Mouse (Mus musculus) stomach, embryonic 14.5 days (tissue): Measurements from ENCODE around the gene Zfyve27. TPM values are rescaled to one million over a fixed set of nuclear protein-coding genes. Genes with fewer than 3 reads are reported as not detected.
A peak's percentile ranks its signal among the peaks of the same experiment; 100 is the strongest.

ENCODE experiments used
- ATAC-seq: fragments of 200-750 bp; cut with Nextera tagmentation; 2 replicates; pipeline ENCODE4 v1.8.0; 2017; ENCODE audit warnings: low read depth, moderate TSS enrichment; ENCODE audit not compliant: insufficient number of reproducible peaks, insufficient read depth, low FRiP score
- H3K27ac ChIP-seq: fragments of 300-500 bp; sonication (generic); 2 replicates; pipeline ENCODE4 v1.5.1; 2014; ENCODE audit warnings: mild to moderate bottlenecking, low read length, moderate library complexity, mixed read lengths
- H3K27me3 ChIP-seq: fragments of 300-500 bp; sonication (generic); 2 replicates; pipeline ENCODE4 v1.6.1; 2014; ENCODE audit warnings: low read length, control low read depth, mixed read lengths; ENCODE audit not compliant: control insufficient read depth, insufficient read depth
- H3K36me3 ChIP-seq: fragments of 300-500 bp; sonication (generic); 2 replicates; pipeline ENCODE4 v1.6.1; 2014; ENCODE audit warnings: mild to moderate bottlenecking, control low read depth, low read length, moderate library complexity, mixed read lengths; ENCODE audit not compliant: control insufficient read depth, insufficient read depth
- H3K4me1 ChIP-seq: fragments of 300-500 bp; sonication (generic); 2 replicates; pipeline ENCODE4 v1.6.1; 2014; ENCODE audit warnings: low read length, control low read depth, mixed read lengths; ENCODE audit not compliant: control insufficient read depth, insufficient read depth
- H3K4me2 ChIP-seq: fragments of 300-500 bp; sonication (generic); replicated peaks from 2 replicates; pipeline ENCODE4 v1.6.1; 2014; ENCODE audit warnings: low read depth, low read length, control low read depth
- H3K4me3 ChIP-seq: fragments of 300-500 bp; sonication (generic); 2 replicates; pipeline ENCODE4 v1.5.1; 2014; ENCODE audit warnings: low read depth, low read length, control low read depth
- H3K9ac ChIP-seq: fragments of 300-500 bp; sonication (generic); replicated peaks from 2 replicates; pipeline ENCODE4 v1.6.1; 2014; ENCODE audit warnings: low read depth, mild to moderate bottlenecking, control low read depth, low read length, moderate library complexity, mixed read lengths
- H3K9me3 ChIP-seq: fragments of 300-500 bp; sonication (generic); 2 replicates; pipeline ENCODE4 v1.6.1; 2016; ENCODE audit warnings: low read depth, low read length, control low read depth; ENCODE audit not compliant: control insufficient read depth
- WGBS: fragments of 180-500 bp; shearing (Covaris S2); extraction: QIAGEN DNeasy Blood & Tissue Kit; methylation state at CpG from one replicate; pipeline ENCODE4 v1.1.7; 2014; 5-methylcytosine and 5-hydroxymethylcytosine counted together
- polyA plus RNA-seq: library from polyadenylated mRNA; unstranded; fragments of >200 nt; fragmentation: Nextera tagmentation; extraction: Ambion mirVana; gene quantifications from 2 replicates; pipeline ENCODE4 v1.2.1, GENCODE M21; 2014

Zfyve27 gene
- polyA plus RNA-seq, 1 experiment from 2014 or later = 15.7 TPM

DNA sequence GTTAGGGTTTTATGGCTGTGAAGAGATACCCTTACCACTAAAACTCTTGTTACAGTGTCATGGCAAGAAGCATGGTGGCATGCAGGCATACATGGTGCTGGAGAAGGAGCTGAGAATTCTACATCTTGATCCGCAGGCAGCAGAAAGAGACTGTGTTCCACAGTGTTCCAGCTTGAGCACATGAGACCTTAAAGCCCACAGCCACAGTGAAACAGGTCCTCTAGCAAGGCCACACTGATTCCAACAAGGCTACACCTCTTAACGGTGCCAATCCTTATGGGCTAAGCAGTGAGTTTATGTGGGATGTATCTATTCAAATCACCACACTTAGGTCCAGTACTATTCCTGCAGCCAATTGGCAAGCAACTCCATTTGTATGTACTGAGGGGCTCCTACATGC lies 18.0 kb upstream of the Zfyve27 start:
- no peak overlapping the region for H3K27ac ChIP-seq
- no peak overlapping the region for H3K9ac ChIP-seq
- no peak for ATAC-seq
- WGBS = 92% methylated on average over 2 of the region's 2 CpGs
- H3K36me3 ChIP-seq = no peaks in the 10 kb centered on the region
- H3K4me2 ChIP-seq = no peak overlapping the region
- no peaks in the 10 kb centered on the region for H3K9me3 ChIP-seq
- H3K4me3 ChIP-seq = no peak overlapping the region
- no peaks in the 10 kb centered on the region for H3K27me3 ChIP-seq
- H3K4me1 ChIP-seq = peaks cover 27% of the 10 kb centered on the region

DNA sequence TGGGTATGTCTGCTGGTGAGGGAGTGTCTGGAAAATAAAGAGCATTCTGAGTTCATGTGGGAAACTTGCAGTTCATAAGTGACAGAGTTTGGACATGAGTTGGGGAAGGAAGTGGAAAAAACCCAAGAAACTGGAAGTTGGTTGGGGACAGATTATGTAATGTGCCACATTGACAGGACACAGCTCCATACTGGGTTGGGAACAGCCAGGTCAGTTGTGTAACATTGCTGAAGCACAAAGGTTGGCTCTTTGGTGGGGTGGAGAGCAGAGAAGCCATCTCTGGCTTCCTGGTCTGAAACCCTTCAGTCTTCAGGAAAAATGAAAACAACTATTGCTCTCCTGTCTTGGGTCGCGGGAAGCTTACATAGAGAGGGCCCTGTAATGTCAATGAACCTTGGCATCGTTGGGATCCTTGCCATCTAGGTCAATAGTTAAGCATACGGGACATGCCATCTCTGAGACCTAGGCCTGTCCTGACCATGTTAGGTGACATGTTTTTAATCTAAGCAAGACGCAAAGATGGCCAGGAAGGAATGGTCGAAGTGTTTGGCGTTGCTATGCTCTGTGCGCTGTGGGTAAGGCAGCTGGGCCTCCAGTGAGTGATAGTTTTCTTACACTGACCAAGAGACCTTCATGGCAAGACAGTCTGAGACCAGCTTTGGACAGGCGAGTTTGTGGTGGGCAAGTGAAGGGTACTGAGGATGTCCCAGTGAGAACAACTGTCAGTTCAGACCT lies 17.3 kb upstream of the Zfyve27 start:
- peaks cover 30% of the 10 kb centered on the region for H3K4me1 ChIP-seq
- no peaks in the 10 kb centered on the region for H3K27me3 ChIP-seq
- H3K9ac ChIP-seq = no peak overlapping the region
- H3K9me3 ChIP-seq = no peaks in the 10 kb centered on the region
- H3K36me3 ChIP-seq = no peaks in the 10 kb centered on the region
- WGBS = 87% methylated on average over 9 of the region's 9 CpGs
- H3K4me3 ChIP-seq = peak overlapping the region; percentile 72
- H3K27ac ChIP-seq = peak overlapping the region; percentile 85; the same call in 1 of the 2 replicates
- H3K4me2 ChIP-seq = peak overlapping the region; percentile 90
- ATAC-seq = no peak

- H3K9ac ChIP-seq = peak within 1 kb of the TSS; percentile 80
- peak within 1 kb of the TSS; percentile 90 for H3K4me2 ChIP-seq
- peaks cover 38% of the 10 kb centered on the region for H3K4me1 ChIP-seq
- no peaks in the 10 kb centered on the region for H3K36me3 ChIP-seq
- WGBS = 0% methylated on average over 25 of the region's 57 CpGs
- peak within 1 kb of the TSS; percentile 72 for H3K4me3 ChIP-seq
- H3K9me3 ChIP-seq = no peaks in the 10 kb centered on the region
- ATAC-seq = peak; percentile 84
- H3K27me3 ChIP-seq = no peaks in the 10 kb centered on the region
- H3K27ac ChIP-seq = peak within 1 kb of the TSS; percentile 85
Observed at GRCm38 (mm10) chr19:42147170-42147768, 16.5 kb upstream of the Zfyve27 start, which contains the start of gene Marveld1. Marveld1 (plus strand) TSS chr19:42147400.

DNA sequence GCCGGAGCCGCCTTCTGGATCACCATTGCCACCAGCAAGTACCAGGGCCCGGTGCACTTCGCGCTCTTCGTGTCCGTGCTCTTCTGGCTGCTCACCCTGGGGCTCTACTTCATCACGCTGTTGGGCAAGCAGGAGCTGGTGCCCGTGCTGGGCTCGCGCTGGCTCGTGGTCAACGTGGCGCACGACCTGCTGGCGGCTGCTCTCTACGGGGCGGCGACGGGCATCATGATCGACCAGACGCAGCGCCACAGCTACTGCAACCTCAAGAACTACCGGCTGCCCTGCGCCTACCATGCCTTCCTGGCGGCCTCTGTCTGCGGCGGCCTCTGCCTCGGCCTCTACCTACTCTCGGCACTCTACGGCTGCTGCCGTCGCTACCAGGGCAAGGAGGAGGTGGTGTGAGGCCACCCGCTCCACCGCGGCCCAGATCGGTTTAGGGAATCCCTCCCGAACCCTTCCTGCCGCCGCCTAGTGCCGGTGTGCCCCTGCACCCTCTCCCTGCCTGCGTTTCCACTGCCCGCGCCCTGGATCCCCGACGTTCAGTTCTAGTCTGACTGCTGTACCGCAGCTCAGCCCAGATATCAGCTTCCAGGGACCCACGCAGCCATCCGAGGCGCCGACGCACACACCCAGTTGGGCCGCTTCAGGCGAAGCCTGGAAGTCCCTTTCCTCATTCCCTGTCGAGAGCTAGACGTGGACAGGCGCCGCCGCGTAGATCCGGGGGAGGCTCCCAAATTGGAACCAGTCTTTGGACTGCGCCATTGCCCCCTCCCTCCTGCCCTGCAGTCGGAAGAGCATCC lies 15.8 kb upstream of the Zfyve27 start:
- Histone ChIP-seq H3K4me3 (peak overlapping the region; percentile 72), H3K27me3 (no peaks in the 10 kb centered on the region), H3K9ac (peak overlapping the region; percentile 80), H3K9me3 (no peaks in the 10 kb centered on the region), H3K4me2 (peak overlapping the region; percentile 90), H3K36me3 (no peaks in the 10 kb centered on the region; the same call in 1 of the 2 replicates), H3K27ac (peak overlapping the region; percentile 85), H3K4me1 (peaks cover 38% of the 10 kb centered on the region)
- WGBS = under 1% methylated on average over 62 of the region's 63 CpGs
- ATAC-seq = 0 out of 2 replicates have a peak, but pooled peaks have one; percentile 7

- ATAC-seq = peak; percentile 34; the same call in 1 of the 2 replicates
- H3K36me3 ChIP-seq = no peaks in the 10 kb centered on the region; the same call in 1 of the 2 replicates
- H3K27ac ChIP-seq = peak overlapping the region; percentile 85; the same call in 1 of the 2 replicates
- H3K4me1 ChIP-seq = peaks cover 38% of the 10 kb centered on the region
- H3K27me3 ChIP-seq = no peaks in the 10 kb centered on the region
- peak overlapping the region; percentile 80 for H3K9ac ChIP-seq
- H3K4me2 ChIP-seq = peak overlapping the region; percentile 90
- H3K9me3 ChIP-seq = no peaks in the 10 kb centered on the region
- H3K4me3 ChIP-seq = peak overlapping the region; percentile 72
- 14% methylated on average over 7 of the region's 7 CpGs for WGBS
Observed at GRCm38 (mm10) chr19:42148569-42148860, 15.2 kb upstream of the Zfyve27 start.

DNA sequence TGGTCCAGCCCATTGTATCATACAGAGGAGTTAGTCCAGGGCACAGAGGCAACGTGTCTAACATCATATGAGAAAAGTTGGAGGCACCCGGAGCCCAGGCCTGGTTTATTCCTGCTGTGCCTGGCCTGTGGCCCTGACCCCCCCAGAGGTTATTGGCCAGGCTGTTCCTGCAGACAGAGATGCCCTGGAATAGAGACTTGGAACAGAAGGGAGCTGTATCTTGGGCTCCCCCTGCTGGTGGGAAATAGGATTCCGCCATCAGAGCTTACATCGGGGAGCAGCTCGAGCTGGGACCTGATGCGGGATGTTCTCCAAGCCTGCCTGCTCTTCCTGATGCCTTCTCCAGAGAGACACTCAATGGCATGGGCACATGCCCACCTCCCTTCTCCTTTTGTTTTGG lies 11.8 kb upstream of the Zfyve27 start:
- no peak overlapping the region for H3K27ac ChIP-seq
- no peak overlapping the region for H3K4me2 ChIP-seq
- no peak for ATAC-seq

DNA sequence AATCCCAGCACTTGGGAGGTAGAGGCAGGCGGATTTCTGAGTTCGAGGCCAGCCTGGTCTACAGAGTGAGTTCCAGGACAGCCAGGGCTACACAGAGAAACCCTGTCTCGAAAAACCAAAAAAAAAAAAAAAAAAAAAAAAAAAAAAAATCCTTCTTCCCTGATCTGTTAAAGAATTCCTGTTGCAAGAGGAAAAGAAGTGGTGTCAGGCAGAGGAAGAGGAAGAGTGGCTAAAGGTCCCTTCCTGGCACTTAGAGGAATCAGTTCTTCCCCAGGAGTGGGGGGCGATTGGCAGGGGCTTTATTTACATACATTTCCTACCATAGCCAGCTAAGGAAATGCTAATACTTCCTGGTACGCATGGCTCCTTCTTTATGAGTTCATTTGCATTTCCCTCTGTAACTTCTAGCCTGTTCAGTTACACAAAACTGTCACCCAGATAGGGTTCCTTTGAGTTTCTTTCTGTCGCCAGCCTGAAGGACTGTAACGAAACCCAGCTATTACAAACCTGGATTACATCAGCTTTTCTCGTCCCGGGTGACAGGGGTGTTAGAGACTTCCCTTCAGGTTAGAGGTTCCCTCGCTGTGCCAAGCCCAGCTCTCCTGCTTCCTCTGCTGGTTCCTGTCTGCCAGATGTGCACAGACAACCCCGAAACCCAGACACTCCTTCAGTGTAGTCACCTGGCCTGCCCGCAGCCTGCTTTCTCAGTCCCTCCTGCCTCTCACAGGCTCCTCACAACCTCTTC lies 6.1 kb upstream of the Zfyve27 start:
- ATAC-seq = no peak
- Histone ChIP-seq H3K9ac (no peak overlapping the region), H3K36me3 (no peaks in the 10 kb centered on the region; the same call in 1 of the 2 replicates), H3K4me2 (no peak overlapping the region), H3K4me1 (no peaks in the 10 kb centered on the region; the same call in 1 of the 2 replicates), H3K9me3 (no peaks in the 10 kb centered on the region), H3K27ac (no peak overlapping the region), H3K4me3 (no peak overlapping the region), H3K27me3 (no peaks in the 10 kb centered on the region)
- 47% methylated on average over 12 of the region's 12 CpGs for WGBS

More for the DNA sequence above, 11.8 kb upstream of the Zfyve27 start:
- Histone ChIP-seq H3K9me3 (no peaks in the 10 kb centered on the region), H3K27me3 (no peaks in the 10 kb centered on the region), H3K4me1 (peaks cover 38% of the 10 kb centered on the region), H3K9ac (no peak overlapping the region), H3K36me3 (no peaks in the 10 kb centered on the region; the same call in 1 of the 2 replicates), H3K4me3 (no peak overlapping the region)
- 2% methylated on average over 6 of the region's 6 CpGs for WGBS
